Mouse (Mus musculus) intestine, embryonic 15.5 days (tissue): ENCODE data around the gene Rhot2. TPM values are rescaled to one million over a fixed set of nuclear protein-coding genes. Genes with fewer than 3 reads are reported as not detected.

Source experiments
- ATAC-seq: fragments of 200-750 bp; cut with Nextera tagmentation; 2 replicates; pipeline ENCODE4 v1.8.0; 2017; ENCODE audit warnings: moderate TSS enrichment, moderate library complexity
- H3K27ac ChIP-seq: fragments of 300-500 bp; sonication (generic); 2 replicates; pipeline ENCODE4 v1.5.1; 2015; ENCODE audit warnings: mild to moderate bottlenecking, inconsistent platforms
- H3K27me3 ChIP-seq: fragments of 300-500 bp; sonication (generic); replicated peaks from 2 replicates; pipeline ENCODE4 v1.6.1; 2015; ENCODE audit warnings: inconsistent platforms
- H3K36me3 ChIP-seq: fragments of 300-500 bp; sonication (generic); 2 replicates; pipeline ENCODE4 v1.6.1; 2015; ENCODE audit warnings: inconsistent platforms
- H3K4me1 ChIP-seq: fragments of 300-500 bp; sonication (generic); replicated peaks from 2 replicates; pipeline ENCODE4 v1.6.1; 2015; ENCODE audit warnings: inconsistent platforms
- H3K4me2 ChIP-seq: fragments of 300-500 bp; sonication (generic); replicated peaks from 2 replicates; pipeline ENCODE4 v1.6.1; 2015; ENCODE audit warnings: mild to moderate bottlenecking, inconsistent platforms
- H3K4me3 ChIP-seq: fragments of 300-500 bp; sonication (generic); replicated peaks from 2 replicates; pipeline ENCODE4 v1.5.1; 2015; ENCODE audit warnings: inconsistent platforms
- H3K9ac ChIP-seq: fragments of 300-500 bp; sonication (generic); 2 replicates; pipeline ENCODE4 v1.6.1; 2015; ENCODE audit warnings: inconsistent platforms
- H3K9me3 ChIP-seq: fragments of 300-500 bp; sonication (generic); 2 replicates; pipeline ENCODE4 v1.6.1; 2016; ENCODE audit warnings: inconsistent platforms
- WGBS: fragments of 180-500 bp; shearing (Covaris S2); methylation state at CpG from one replicate; pipeline ENCODE4 v1.1.7; 2015; 5-methylcytosine and 5-hydroxymethylcytosine counted together
- polyA plus RNA-seq: library from polyadenylated mRNA; unstranded; fragments of >200 nt; fragmentation: Nextera tagmentation; extraction: Ambion mirVana; gene quantifications from 2 replicates; pipeline ENCODE4 v1.2.1, GENCODE M21; 2015

Gene Rhot2
- polyA plus RNA-seq, 1 experiment from 2014 or later = 19.2 TPM

- Histone ChIP-seq H3K9me3 (no peaks in the 10 kb centered on the region), H3K27ac (peak overlapping the region; percentile 90), H3K27me3 (no peaks in the 10 kb centered on the region), H3K4me2 (peak overlapping the region; percentile 91), H3K4me1 (peaks cover 53% of the 10 kb centered on the region), H3K36me3 (peaks cover 19% of the 10 kb centered on the region), H3K9ac (peak overlapping the region; percentile 64), H3K4me3 (peak overlapping the region; percentile 57)
- no peak for ATAC-seq
- 32% methylated on average over 8 of the region's 8 CpGs for WGBS
These were observed 15.1 kb downstream of the Rhot2 start for GRCm38 (mm10) chr17:25829558-25830017.

GRCm38 (mm10) chr17:25828712-25829557 lies 15.7 kb downstream of the Rhot2 start, which contains the start of gene Jmjd8:
Jmjd8 (plus strand) TSS chr17:25828867.
- H3K36me3 ChIP-seq = peaks cover 19% of the 10 kb centered on the region
- peak within 1 kb of the TSS; percentile 64 for H3K9ac ChIP-seq
- peaks cover 53% of the 10 kb centered on the region for H3K4me1 ChIP-seq
- under 1% methylated on average over 32 of the region's 32 CpGs for WGBS
- H3K9me3 ChIP-seq = no peaks in the 10 kb centered on the region
- no peaks in the 10 kb centered on the region for H3K27me3 ChIP-seq
- H3K4me3 ChIP-seq = peak within 1 kb of the TSS; percentile 57
- peak; percentile 37; the same call in 1 of the 2 replicates for ATAC-seq
- H3K4me2 ChIP-seq = peak within 1 kb of the TSS; percentile 91
- peak within 1 kb of the TSS; percentile 90 for H3K27ac ChIP-seq

- no peaks in the 10 kb centered on the region for H3K9me3 ChIP-seq
- ATAC-seq = no peak
- peak overlapping the region; percentile 57 for H3K4me3 ChIP-seq
- no peaks in the 10 kb centered on the region for H3K27me3 ChIP-seq
- H3K9ac ChIP-seq = peak overlapping the region; percentile 64
- peak overlapping the region; percentile 90; the same call in 1 of the 2 replicates for H3K27ac ChIP-seq
- 82% methylated on average over 8 of the region's 8 CpGs for WGBS
- H3K36me3 ChIP-seq = peaks cover 19% of the 10 kb centered on the region
- H3K4me2 ChIP-seq = peak overlapping the region; percentile 91
- peaks cover 53% of the 10 kb centered on the region for H3K4me1 ChIP-seq
These were observed 16.4 kb downstream of the Rhot2 start for GRCm38 (mm10) chr17:25828223-25828594.

GRCm38 (mm10) chr17:25827546-25828222 lies 17.0 kb downstream of the Rhot2 start:
- Histone ChIP-seq H3K4me1 (peaks cover 53% of the 10 kb centered on the region), H3K36me3 (peaks cover 19% of the 10 kb centered on the region), H3K9ac (no peak overlapping the region), H3K4me3 (no peak overlapping the region), H3K27me3 (no peaks in the 10 kb centered on the region), H3K4me2 (0 out of 2 replicates have a peak overlapping the region, but pooled peaks have one; percentile 91), H3K27ac (no peak overlapping the region), H3K9me3 (no peaks in the 10 kb centered on the region)
- ATAC-seq = no peak
- 88% methylated on average over 22 of the region's 22 CpGs for WGBS

GRCm38 (mm10) chr17:25827011-25827410 lies 17.6 kb downstream of the Rhot2 start:
- H3K4me1 ChIP-seq = peaks cover 52% of the 10 kb centered on the region

GRCm38 (mm10) chr17:25825984-25826570 lies 18.6 kb downstream of the Rhot2 start:
- no peak overlapping the region for H3K9ac ChIP-seq
- peaks cover 13% of the 10 kb centered on the region for H3K36me3 ChIP-seq
- no peaks in the 10 kb centered on the region for H3K9me3 ChIP-seq
- H3K4me3 ChIP-seq = no peak overlapping the region
- no peak for ATAC-seq
- H3K27me3 ChIP-seq = no peaks in the 10 kb centered on the region
- H3K4me1 ChIP-seq = peaks cover 43% of the 10 kb centered on the region
- no peak overlapping the region for H3K4me2 ChIP-seq
- H3K27ac ChIP-seq = no peak overlapping the region
- WGBS = 94% methylated on average over 27 of the region's 27 CpGs

More at GRCm38 (mm10) chr17:25827011-25827410, 17.6 kb downstream of the Rhot2 start:
- WGBS = 94% methylated on average over 13 of the region's 13 CpGs
- H3K4me2 ChIP-seq = no peak overlapping the region
- H3K27ac ChIP-seq = no peak overlapping the region
- H3K9ac ChIP-seq = no peak overlapping the region
- no peak overlapping the region for H3K4me3 ChIP-seq
- H3K27me3 ChIP-seq = no peaks in the 10 kb centered on the region
- peaks cover 19% of the 10 kb centered on the region for H3K36me3 ChIP-seq
- ATAC-seq = no peak
- no peaks in the 10 kb centered on the region for H3K9me3 ChIP-seq

- no peak overlapping the region for H3K27ac ChIP-seq
- H3K4me2 ChIP-seq = peak overlapping the region; percentile 86; the same call in 1 of the 2 replicates
- H3K27me3 ChIP-seq = peaks cover 2% of the 10 kb centered on the region
- no peak overlapping the region; the same call in 1 of the 2 replicates for H3K4me3 ChIP-seq
- no peak overlapping the region for H3K9ac ChIP-seq
- no peaks in the 10 kb centered on the region for H3K9me3 ChIP-seq
- no peak for ATAC-seq
- peaks cover 5% of the 10 kb centered on the region; the same call in 1 of the 2 replicates for H3K36me3 ChIP-seq
- peaks cover 35% of the 10 kb centered on the region for H3K4me1 ChIP-seq
- 86% methylated on average over 6 of the region's 6 CpGs for WGBS
These were observed 19.3 kb downstream of the Rhot2 start for GRCm38 (mm10) chr17:25825311-25825710.

- H3K27me3 ChIP-seq = peaks cover 9% of the 10 kb centered on the region
- peaks cover 5% of the 10 kb centered on the region; the same call in 1 of the 2 replicates for H3K36me3 ChIP-seq
- H3K27ac ChIP-seq = no peak overlapping the region
- peak overlapping the region; percentile 61 for H3K4me3 ChIP-seq
- WGBS = 68% methylated on average over 17 of the region's 17 CpGs
- peaks cover 28% of the 10 kb centered on the region for H3K4me1 ChIP-seq
- no peaks in the 10 kb centered on the region for H3K9me3 ChIP-seq
- peak overlapping the region; percentile 59 for H3K9ac ChIP-seq
- H3K4me2 ChIP-seq = peak overlapping the region; percentile 86
- ATAC-seq = no peak
These were observed 20.1 kb downstream of the Rhot2 start for GRCm38 (mm10) chr17:25824362-25825142.

- Histone ChIP-seq H3K9me3 (no peaks in the 10 kb centered on the region), H3K27me3 (peaks cover 20% of the 10 kb centered on the region), H3K36me3 (peaks cover 5% of the 10 kb centered on the region; the same call in 1 of the 2 replicates), H3K4me2 (peak within 1 kb of the TSS; percentile 86), H3K27ac (peak within 1 kb of the TSS; percentile 57; the same call in 1 of the 2 replicates), H3K4me3 (peak within 1 kb of the TSS; percentile 61), H3K9ac (peak within 1 kb of the TSS; percentile 59), H3K4me1 (peaks cover 28% of the 10 kb centered on the region)
- ATAC-seq = peak; percentile 71
- under 1% methylated on average over 18 of the region's 18 CpGs for WGBS
These were observed 21.2 kb downstream of the Rhot2 start, which contains the start of gene Wdr24 for GRCm38 (mm10) chr17:25823452-25823851. Wdr24 (plus strand) TSS chr17:25823627.

GRCm38 (mm10) chr17:25818851-25819780 lies 25.5 kb downstream of the Rhot2 start:
- H3K9me3 ChIP-seq = no peaks in the 10 kb centered on the region
- H3K27me3 ChIP-seq = peaks cover 38% of the 10 kb centered on the region
- H3K4me2 ChIP-seq = peak overlapping the region; percentile 47
- H3K9ac ChIP-seq = no peak overlapping the region
- H3K4me1 ChIP-seq = peaks cover 6% of the 10 kb centered on the region
- H3K27ac ChIP-seq = no peak overlapping the region
- H3K36me3 ChIP-seq = no peaks in the 10 kb centered on the region
- WGBS = 7% methylated on average over 46 of the region's 46 CpGs
- ATAC-seq = peak; percentile 52
- H3K4me3 ChIP-seq = peak overlapping the region; percentile 20
